Mouse (Mus musculus) forebrain, embryonic 14.5 days (tissue): ENCODE results near the gene Gm21750. TPM values are rescaled to one million over a fixed set of nuclear protein-coding genes. Genes with fewer than 3 reads are reported as not detected.

ENCODE experiments used
- ATAC-seq: fragments of 200-750 bp; cut with Nextera tagmentation; 2 replicates; pipeline ENCODE4 v1.8.0; 2017; ENCODE audit warnings: mild to moderate bottlenecking, moderate library complexity
- DNase-seq: peaks from one replicate; pipeline ENCODE4 v3.0.0-alpha.2; 2015; ENCODE audit warnings: low spot score
- H3K27ac ChIP-seq: fragments of 300-500 bp; sonication (generic); 2 replicates; pipeline ENCODE4 v1.5.1; 2014; ENCODE audit warnings: low read depth, mild to moderate bottlenecking, control low read depth, low read length, moderate library complexity
- H3K27me3 ChIP-seq: fragments of 300-500 bp; sonication (generic); replicated peaks from 2 replicates; pipeline ENCODE4 v1.6.1; 2014; ENCODE audit warnings: low read length, control low read depth, mixed read lengths; ENCODE audit not compliant: control insufficient read depth, insufficient read depth
- H3K36me3 ChIP-seq: fragments of 300-500 bp; sonication (generic); 2 replicates; pipeline ENCODE4 v1.6.1; 2014; ENCODE audit warnings: low read length, control low read depth; ENCODE audit not compliant: control insufficient read depth, insufficient read depth
- H3K4me1 ChIP-seq: fragments of 300-500 bp; sonication (generic); 2 replicates; pipeline ENCODE4 v1.6.1; 2014; ENCODE audit warnings: antibody characterized with exemption, low read length, control low read depth; ENCODE audit not compliant: control insufficient read depth, insufficient read depth
- H3K4me2 ChIP-seq: fragments of 300-500 bp; sonication (generic); 2 replicates; pipeline ENCODE4 v1.6.1; 2014; ENCODE audit warnings: mild to moderate bottlenecking, control low read depth, low read length
- H3K4me3 ChIP-seq: fragments of 300-500 bp; sonication (generic); 2 replicates; pipeline ENCODE4 v1.5.1; 2014; ENCODE audit warnings: low read depth, low read length, control low read depth
- H3K9ac ChIP-seq: fragments of 300-500 bp; sonication (generic); 2 replicates; pipeline ENCODE4 v1.6.1; 2014; ENCODE audit warnings: mild to moderate bottlenecking, low read length, control low read depth, moderate library complexity
- H3K9me3 ChIP-seq: fragments of 300-500 bp; sonication (generic); replicated peaks from 2 replicates; pipeline ENCODE4 v1.6.1; 2016; ENCODE audit warnings: low read length, control low read depth, mixed read lengths; ENCODE audit not compliant: control insufficient read depth
- WGBS: fragments of 180-500 bp; shearing (Covaris S2); extraction: QIAGEN DNeasy Blood & Tissue Kit; methylation state at CpG from one replicate; pipeline ENCODE4 v1.1.7; 2014; 5-methylcytosine and 5-hydroxymethylcytosine counted together
- polyA plus RNA-seq: library from polyadenylated mRNA; unstranded; fragments of >200 nt; fragmentation: Nextera tagmentation; extraction: Ambion mirVana; gene quantifications from 2 replicates; pipeline ENCODE4 v1.2.1, GENCODE M21; 2014

Gm21750 gene
- polyA plus RNA-seq, 1 experiment from 2014 or later = not detected

DNA sequence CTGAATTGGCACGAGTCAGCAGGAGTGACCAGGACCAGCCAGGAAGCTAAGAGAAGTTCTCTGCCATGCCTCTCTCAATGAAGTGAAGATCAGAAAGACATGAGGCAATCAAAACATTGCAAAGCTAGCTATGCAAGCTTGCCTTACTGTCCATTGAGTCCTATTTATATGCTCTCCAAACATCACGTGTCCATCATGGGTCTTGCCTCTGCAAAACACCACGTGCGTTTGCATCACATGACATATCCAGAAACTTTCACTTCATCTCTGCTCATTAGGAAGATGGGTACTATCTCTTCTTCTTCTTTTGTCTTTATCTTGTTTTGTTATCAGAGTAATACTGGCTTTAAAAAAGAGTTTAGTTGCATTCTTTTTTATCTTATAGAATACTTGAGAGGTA lies 10.8 kb upstream of the Gm21750 start:
- 89% methylated on average over 4 of the region's 4 CpGs for WGBS
- Histone ChIP-seq H3K9ac (no peak overlapping the region), H3K4me2 (no peak overlapping the region), H3K27me3 (no peaks in the 10 kb centered on the region), H3K9me3 (no peaks in the 10 kb centered on the region), H3K36me3 (no peaks in the 10 kb centered on the region), H3K4me3 (no peak overlapping the region), H3K27ac (no peak overlapping the region), H3K4me1 (no peaks in the 10 kb centered on the region)
- DNase-seq (no peak), ATAC-seq (no peak)

DNA sequence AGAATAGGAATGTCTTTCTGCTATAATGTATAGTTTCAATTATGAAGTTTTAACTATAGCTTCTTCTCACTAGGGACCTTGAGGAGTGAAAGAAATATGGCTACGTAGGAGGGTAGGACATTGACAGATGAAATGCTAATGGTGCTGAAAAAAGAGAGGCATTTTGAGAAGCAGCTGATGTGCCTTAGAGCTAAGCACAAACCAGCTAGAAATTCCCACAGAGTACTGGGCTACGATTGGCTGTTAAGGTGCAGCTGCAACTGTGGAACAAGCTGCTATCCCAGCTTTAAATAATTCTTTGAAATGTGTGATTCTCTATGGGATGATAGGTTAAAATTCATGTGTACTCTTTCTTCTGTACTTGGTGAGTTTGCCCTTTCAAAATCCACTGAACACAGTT lies 9.1 kb downstream of the Gm21750 start:
- H3K4me3 ChIP-seq = no peak overlapping the region
- no peaks in the 10 kb centered on the region for H3K9me3 ChIP-seq
- H3K9ac ChIP-seq = no peak overlapping the region
- DNase-seq = no peak
- no peaks in the 10 kb centered on the region for H3K27me3 ChIP-seq
- no peak overlapping the region for H3K4me2 ChIP-seq
- no peak for ATAC-seq
- H3K4me1 ChIP-seq = no peaks in the 10 kb centered on the region
- no peaks in the 10 kb centered on the region for H3K36me3 ChIP-seq
- 92% methylated on average over 2 of the region's 2 CpGs for WGBS
- no peak overlapping the region for H3K27ac ChIP-seq

DNA sequence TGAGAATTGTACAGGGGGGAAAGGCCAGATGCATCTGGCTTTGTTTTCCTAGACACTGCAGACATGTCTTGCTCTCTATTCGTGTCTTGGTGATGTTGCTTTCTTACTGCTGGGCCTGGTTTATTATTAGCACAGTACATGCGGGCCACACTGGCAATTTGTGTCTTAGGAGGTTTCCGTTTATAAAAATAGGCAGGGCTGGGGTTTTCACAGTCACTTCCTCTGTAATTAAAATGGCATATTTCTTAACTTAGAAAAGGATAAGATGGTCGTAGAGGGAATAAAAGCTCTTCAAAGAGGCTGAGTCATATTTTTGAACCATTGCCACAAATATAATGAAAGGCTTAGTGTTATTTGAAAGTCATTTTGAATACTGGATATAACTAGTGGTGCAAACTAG lies 26.7 kb downstream of the Gm21750 start:
- Histone ChIP-seq H3K27ac (no peak overlapping the region), H3K9me3 (no peaks in the 10 kb centered on the region; the same call in 1 of the 2 replicates), H3K4me1 (no peaks in the 10 kb centered on the region), H3K4me2 (no peak overlapping the region), H3K36me3 (no peaks in the 10 kb centered on the region), H3K27me3 (no peaks in the 10 kb centered on the region), H3K4me3 (no peak overlapping the region), H3K9ac (no peak overlapping the region)
- ATAC-seq (no peak), DNase-seq (no peak)
- WGBS = 77% methylated on average over 4 of the region's 4 CpGs

DNA sequence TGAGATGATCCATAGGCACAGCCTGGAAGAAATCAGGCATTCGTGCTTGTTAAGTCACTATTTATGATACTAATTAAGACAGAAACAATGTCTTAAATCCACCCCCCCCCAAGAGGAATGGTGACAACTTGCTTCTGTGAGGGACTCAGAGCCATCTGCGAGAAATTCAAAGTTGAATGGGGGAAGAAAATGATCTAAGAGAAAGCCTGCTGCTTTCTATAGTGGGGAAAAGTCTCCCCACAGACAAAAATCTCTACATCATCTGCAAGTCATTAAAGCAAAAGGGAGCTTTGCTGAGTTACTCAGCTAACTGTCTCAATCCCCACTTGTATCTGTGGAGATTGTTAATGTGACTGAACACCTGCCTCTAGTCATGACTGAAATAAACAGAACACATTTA lies 27.4 kb downstream of the Gm21750 start:
- DNase-seq (no peak), ATAC-seq (no peak)
- Histone ChIP-seq H3K9me3 (no peaks in the 10 kb centered on the region; the same call in 1 of the 2 replicates), H3K36me3 (no peaks in the 10 kb centered on the region), H3K27ac (no peak overlapping the region), H3K27me3 (no peaks in the 10 kb centered on the region), H3K4me3 (no peak overlapping the region), H3K4me2 (no peak overlapping the region), H3K9ac (no peak overlapping the region), H3K4me1 (no peaks in the 10 kb centered on the region)
- 53% methylated on average over 2 of the region's 2 CpGs for WGBS

DNA sequence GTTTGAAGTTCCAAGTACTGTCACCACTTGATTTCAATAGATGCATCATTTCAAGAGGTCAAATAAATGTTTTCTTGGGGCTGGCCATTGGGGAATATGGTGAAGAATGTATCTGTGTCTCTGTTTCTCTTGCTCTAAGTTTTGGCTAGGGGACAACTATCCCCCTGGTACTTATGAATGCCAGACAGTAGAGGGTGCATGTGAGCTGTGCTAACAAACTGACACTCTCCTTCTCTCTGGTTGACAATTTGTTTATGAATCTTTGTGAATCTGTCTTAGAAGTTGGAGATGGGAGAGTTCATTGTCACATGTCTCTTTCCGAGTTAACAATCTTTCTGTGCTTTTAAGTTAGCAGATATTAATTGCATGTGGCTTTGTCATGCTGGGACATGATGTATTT lies 39.2 kb downstream of the Gm21750 start:
- no peak for ATAC-seq

DNA sequence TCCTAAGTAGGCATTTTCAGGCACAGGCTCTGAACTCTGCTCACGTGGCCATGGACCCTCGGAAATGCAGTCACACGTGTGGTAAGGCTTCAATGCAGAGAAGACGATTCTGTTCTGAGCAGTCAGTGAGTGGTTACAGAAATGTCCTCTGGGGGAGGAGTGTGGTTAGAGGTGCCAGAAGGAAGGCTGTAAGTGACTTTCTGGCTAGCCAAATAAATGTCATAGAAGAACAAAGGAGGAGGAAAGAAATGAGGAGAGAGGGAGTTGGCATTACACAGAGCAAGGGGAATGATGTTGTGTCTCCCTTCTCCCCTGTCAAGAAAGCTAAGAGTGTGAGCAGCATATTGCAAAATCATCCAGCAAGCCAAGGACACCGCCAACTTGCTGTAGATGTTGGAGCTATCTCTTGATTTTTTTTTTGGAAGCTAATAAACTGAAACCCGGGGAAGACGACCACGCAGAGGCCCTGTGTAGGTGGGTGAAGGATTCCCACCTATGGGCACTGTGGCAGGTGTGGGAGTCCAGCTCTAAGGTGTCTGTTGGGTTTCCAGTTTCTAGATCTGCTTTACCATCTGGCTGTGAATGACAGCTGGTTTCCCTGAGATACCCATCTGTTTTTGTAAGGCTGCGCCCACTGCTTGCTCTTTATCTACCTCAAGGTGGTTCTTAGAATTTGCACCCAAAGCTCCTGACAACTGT lies 48.5 kb downstream of the Gm21750 start:
- no peaks in the 10 kb centered on the region for H3K36me3 ChIP-seq
- 91% methylated on average over 9 of the region's 9 CpGs for WGBS
- H3K4me3 ChIP-seq = no peak overlapping the region
- no peak overlapping the region for H3K27ac ChIP-seq
- no peak overlapping the region for H3K4me2 ChIP-seq
- DNase-seq = no peak
- ATAC-seq = no peak
- H3K27me3 ChIP-seq = no peaks in the 10 kb centered on the region
- H3K4me1 ChIP-seq = no peaks in the 10 kb centered on the region
- no peaks in the 10 kb centered on the region for H3K9me3 ChIP-seq
- H3K9ac ChIP-seq = no peak overlapping the region

More for the DNA sequence above, 39.2 kb downstream of the Gm21750 start:
- whole genome bisulfite sequencing = 70% methylated on average over 1 of the region's 1 CpGs
- Histone ChIP-seq H3K27me3 (no peaks in the 10 kb centered on the region), H3K4me1 (no peaks in the 10 kb centered on the region), H3K4me2 (no peak overlapping the region), H3K4me3 (no peak overlapping the region), H3K9ac (no peak overlapping the region), H3K27ac (no peak overlapping the region), H3K9me3 (no peaks in the 10 kb centered on the region), H3K36me3 (no peaks in the 10 kb centered on the region)
- DNase-seq = peak; percentile 64

Other genes starting within 250 kb of the Gm21750 start
- 99.3 and 100.0 TPM in 2 replicates for gene Med4, start 151.2 kb upstream of the Gm21750 start, polyA plus RNA-seq
- gene Sucla2, start 135.9 kb upstream of the Gm21750 start, polyA plus RNA-seq = 111 and 122 TPM in 2 replicates
- gene Nudt15, start 113.0 kb upstream of the Gm21750 start, polyA plus RNA-seq = 8.2 and 9.1 TPM in 2 replicates